Mouse (Mus musculus) adrenal gland, postnatal 36 days (tissue): ENCODE measurements at regions not wholly inside any gene's neighbourhood (a gene's known extent, or its start where the extent isn't known, plus 50 kb on each side); places are given as distances from the start of the nearest gene placed in this dataset.

Experiments used
- DNase-seq, 2 experiments: peaks; one replicate each; pipeline ENCODE4 v3.0.0; 2021; ENCODE audit warnings: mixed read lengths in 1 of 2

GRCm38 (mm10) chr13:97559611-97560385 lies 200.6 kb downstream of the Gm10260 start:
- no peak for DNase-seq

GRCm38 (mm10) chr13:97558884-97559283 lies 201.5 kb downstream of the Gm10260 start:
- DNase-seq, result no peak

- DNase-seq, result no peak
These were observed 205.1 kb downstream of the Gm10260 start for GRCm38 (mm10) chr13:97555312-97555711.

- no peak for DNase-seq
These were observed 205.8 kb downstream of the Gm10260 start for GRCm38 (mm10) chr13:97554601-97555000.

GRCm38 (mm10) chr13:97552236-97552635 lies 208.2 kb downstream of the Gm10260 start:
- no peak for DNase-seq

GRCm38 (mm10) chr13:97550880-97551279 lies 209.6 kb downstream of the Gm10260 start:
- no peak for DNase-seq

- no peak for DNase-seq
These were observed 210.3 kb downstream of the Gm10260 start for GRCm38 (mm10) chr13:97550172-97550571.

- DNase-seq, result no peak
These were observed 211.0 kb downstream of the Gm10260 start for GRCm38 (mm10) chr13:97549384-97549783.

- peak; percentile 41 to 69 for DNase-seq
These were observed 211.9 kb downstream of the Gm10260 start for GRCm38 (mm10) chr13:97548527-97548977.

GRCm38 (mm10) chr13:97546936-97547335 lies 213.5 kb downstream of the Gm10260 start:
- no peak for DNase-seq

GRCm38 (mm10) chr13:97545971-97546454 lies 214.4 kb downstream of the Gm10260 start:
- peak; percentile 42 to 45 for DNase-seq

GRCm38 (mm10) chr13:97539686-97540085 lies 220.7 kb downstream of the Gm10260 start:
- DNase-seq, result peak; percentile 25 to 30

- DNase-seq, result no peak
These were observed 222.0 kb downstream of the Gm10260 start for GRCm38 (mm10) chr13:97538441-97538840.

- no peak for DNase-seq
These were observed 222.7 kb downstream of the Gm10260 start for GRCm38 (mm10) chr13:97537686-97538085.

- no peak for DNase-seq
These were observed 223.2 kb downstream of the Gm10260 start for GRCm38 (mm10) chr13:97537206-97537605.

GRCm38 (mm10) chr13:97533896-97534666 lies 226.4 kb downstream of the Gm10260 start:
- no peak for DNase-seq

- DNase-seq, result no peak
These were observed 229.3 kb downstream of the Gm10260 start for GRCm38 (mm10) chr13:97531181-97531580.

GRCm38 (mm10) chr13:97530570-97530969 lies 229.9 kb downstream of the Gm10260 start:
- no peak for DNase-seq

- DNase-seq, result no peak
These were observed 232.5 kb downstream of the Gm10260 start for GRCm38 (mm10) chr13:97527958-97528357.

GRCm38 (mm10) chr13:97524847-97525434 lies 235.5 kb downstream of the Gm10260 start:
- DNase-seq, result no peak

- peak; percentile 47 to 65 for DNase-seq
These were observed 236.7 kb downstream of the Gm10260 start for GRCm38 (mm10) chr13:97523523-97524412.
